Mouse (Mus musculus): ENCODE data around the gene Atp6v0a1. TPM values are rescaled to one million over a fixed set of nuclear protein-coding genes. Genes with fewer than 3 reads are reported as not detected.

Gene Atp6v0a1
- polyA plus RNA-seq, 1 experiment from 2014 or later = 172 TPM

DNA sequence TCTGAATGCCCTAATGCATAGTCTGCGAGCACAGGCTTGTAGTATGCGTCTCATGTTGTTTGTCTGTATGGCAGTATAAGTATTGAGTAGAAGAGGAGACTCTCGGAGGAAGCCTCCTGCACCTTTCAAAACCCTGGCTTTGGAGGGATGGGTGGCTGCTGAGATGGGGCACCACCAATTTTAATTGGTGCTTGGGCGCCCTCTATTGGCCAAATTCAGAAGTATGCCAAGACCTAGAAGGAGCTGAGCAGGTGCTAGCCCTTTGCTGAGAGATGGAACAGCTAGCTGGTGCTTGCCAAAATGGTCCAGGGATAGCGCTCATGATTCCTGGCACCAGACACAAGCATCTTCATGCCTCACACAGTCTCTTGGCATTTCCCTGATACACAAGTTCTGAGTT lies 48.6 kb downstream of the Atp6v0a1 start:
- no peak overlapping the region for H3K27ac ChIP-seq (ENCODE audit: low read length)
- ATAC-seq = no peak
- no peak overlapping the region for H3K4me3 ChIP-seq (ENCODE audit: low read depth, low read length)
- no peak overlapping the region for H3K4me2 ChIP-seq (ENCODE audit: low read length)
- H3K27me3 ChIP-seq (ENCODE audit: control insufficient read depth, insufficient read depth, low read depth, low read length) = no peaks in the 10 kb centered on the region
- no peaks in the 10 kb centered on the region for H3K9me3 ChIP-seq (replicated peaks; ENCODE audit: control insufficient read depth, low read length, poor library complexity, severe bottlenecking)
- peaks cover 59% of the 10 kb centered on the region for H3K36me3 ChIP-seq (ENCODE audit: control insufficient read depth, insufficient read depth, low read length)
- no peak overlapping the region for H3K9ac ChIP-seq (ENCODE audit: low read depth, low read length)
- no peaks in the 10 kb centered on the region for H3K4me1 ChIP-seq (ENCODE audit: control insufficient read depth, insufficient read depth, low read length)
- WGBS = 37% methylated on average over 5 of the region's 5 CpGs

GRCm38 (mm10) chr11:101058726-101059125 lies 49.5 kb downstream of the Atp6v0a1 start:
- H3K36me3 ChIP-seq (ENCODE audit: control insufficient read depth, insufficient read depth, low read length) = peaks cover 57% of the 10 kb centered on the region

GRCm38 (mm10) chr11:101059473-101059872 lies 50.2 kb downstream of the Atp6v0a1 start:
- H3K27ac ChIP-seq (ENCODE audit: low read length) = peak overlapping the region; percentile 50; the same call in 1 of the 2 replicates
- no peak for ATAC-seq
- 71% methylated on average over 10 of the region's 10 CpGs for WGBS
- H3K36me3 ChIP-seq (ENCODE audit: control insufficient read depth, insufficient read depth, low read length) = peaks cover 53% of the 10 kb centered on the region
- H3K9ac ChIP-seq (ENCODE audit: low read depth, low read length) = no peak overlapping the region
- H3K4me3 ChIP-seq (ENCODE audit: low read depth, low read length) = no peak overlapping the region
- no peaks in the 10 kb centered on the region for H3K27me3 ChIP-seq (ENCODE audit: control insufficient read depth, insufficient read depth, low read depth, low read length)
- no peak overlapping the region for H3K4me2 ChIP-seq (ENCODE audit: low read length)
- no peaks in the 10 kb centered on the region for H3K4me1 ChIP-seq (ENCODE audit: control insufficient read depth, insufficient read depth, low read length)
- H3K9me3 ChIP-seq (replicated peaks; ENCODE audit: control insufficient read depth, low read length, poor library complexity, severe bottlenecking) = no peaks in the 10 kb centered on the region

More at GRCm38 (mm10) chr11:101058726-101059125, 49.5 kb downstream of the Atp6v0a1 start:
- H3K9ac ChIP-seq (ENCODE audit: low read depth, low read length) = no peak overlapping the region
- H3K4me1 ChIP-seq (ENCODE audit: control insufficient read depth, insufficient read depth, low read length) = no peaks in the 10 kb centered on the region
- H3K4me2 ChIP-seq (ENCODE audit: low read length) = no peak overlapping the region
- no peaks in the 10 kb centered on the region for H3K27me3 ChIP-seq (ENCODE audit: control insufficient read depth, insufficient read depth, low read depth, low read length)
- 79% methylated on average over 5 of the region's 5 CpGs for WGBS
- no peak for ATAC-seq
- H3K27ac ChIP-seq (ENCODE audit: low read length) = peak overlapping the region; percentile 44
- no peaks in the 10 kb centered on the region for H3K9me3 ChIP-seq (replicated peaks; ENCODE audit: control insufficient read depth, low read length, poor library complexity, severe bottlenecking)
- H3K4me3 ChIP-seq (ENCODE audit: low read depth, low read length) = no peak overlapping the region

DNA sequence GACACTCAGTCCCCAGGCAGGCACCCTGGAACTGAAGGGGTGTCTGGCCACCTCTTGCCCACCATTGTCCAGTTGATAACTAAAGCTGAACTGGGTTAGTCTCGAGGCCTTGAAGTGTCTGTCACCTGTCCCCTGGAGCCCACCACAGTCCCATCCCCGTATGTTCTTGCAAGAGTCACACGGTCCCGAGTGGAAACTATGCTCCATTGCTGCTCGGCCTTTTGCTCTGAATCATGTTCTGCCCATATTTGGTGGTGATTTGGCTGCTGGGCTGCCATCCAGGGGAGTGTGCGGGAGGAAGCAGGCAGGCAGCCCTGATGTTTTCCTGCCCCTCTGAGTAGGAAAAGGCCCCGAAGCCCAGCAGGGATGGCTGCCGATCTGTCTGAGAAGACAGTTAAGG lies 50.9 kb downstream of the Atp6v0a1 start:
- Histone ChIP-seq H3K27me3 (ENCODE audit: control insufficient read depth, insufficient read depth, low read depth, low read length) (no peaks in the 10 kb centered on the region), H3K9ac (ENCODE audit: low read depth, low read length) (no peak overlapping the region), H3K4me1 (ENCODE audit: control insufficient read depth, insufficient read depth, low read length) (no peaks in the 10 kb centered on the region), H3K9me3 (replicated peaks; ENCODE audit: control insufficient read depth, low read length, poor library complexity, severe bottlenecking) (no peaks in the 10 kb centered on the region), H3K27ac (ENCODE audit: low read length) (peak overlapping the region; percentile 50; the same call in 1 of the 2 replicates), H3K36me3 (ENCODE audit: control insufficient read depth, insufficient read depth, low read length) (peaks cover 51% of the 10 kb centered on the region), H3K4me3 (ENCODE audit: low read depth, low read length) (no peak overlapping the region), H3K4me2 (ENCODE audit: low read length) (no peak overlapping the region)
- no peak for ATAC-seq
- WGBS = 80% methylated on average over 8 of the region's 8 CpGs

- no peak overlapping the region for H3K27ac ChIP-seq (ENCODE audit: low read length)
Observed at GRCm38 (mm10) chr11:101061049-101061448, 51.8 kb downstream of the Atp6v0a1 start.

DNA sequence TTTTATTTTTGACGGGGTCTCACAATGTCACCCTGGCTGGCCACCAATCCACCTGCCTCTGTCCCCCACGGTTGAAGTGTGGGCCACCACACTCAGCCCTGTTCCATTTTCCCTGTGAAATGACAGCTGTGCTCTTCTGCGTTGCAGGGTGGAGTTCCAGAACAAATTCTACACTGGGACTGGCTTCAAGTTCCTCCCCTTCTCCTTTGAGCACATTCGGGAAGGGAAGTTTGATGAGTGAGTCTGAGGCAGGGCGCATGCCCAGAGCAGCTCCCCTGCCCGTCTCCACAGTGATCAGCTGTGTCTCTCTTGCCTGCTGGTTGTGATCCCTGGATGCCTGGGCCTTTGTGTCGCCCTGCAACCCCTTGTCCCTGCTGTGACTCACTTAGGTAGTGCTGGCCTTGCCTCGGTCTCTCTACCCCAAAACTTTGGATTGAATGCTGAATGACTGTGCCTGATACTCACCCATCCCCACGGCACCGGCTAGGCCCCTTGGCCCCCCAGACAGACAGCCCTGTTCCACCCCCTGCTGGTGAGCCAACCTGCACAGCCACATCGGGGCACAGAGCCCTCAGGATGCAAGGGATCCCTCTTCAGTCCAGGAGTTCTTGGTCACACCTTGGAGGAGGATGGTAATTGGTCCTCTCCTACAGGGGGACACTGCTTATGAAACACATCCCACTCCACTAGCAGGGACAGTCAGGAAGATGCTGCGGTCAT lies 53.1 kb downstream of the Atp6v0a1 start:
- 76% methylated on average over 12 of the region's 12 CpGs for WGBS
- Histone ChIP-seq H3K4me3 (ENCODE audit: low read depth, low read length) (no peak overlapping the region), H3K9me3 (replicated peaks; ENCODE audit: control insufficient read depth, low read length, poor library complexity, severe bottlenecking) (no peaks in the 10 kb centered on the region), H3K4me2 (ENCODE audit: low read length) (no peak overlapping the region), H3K4me1 (ENCODE audit: control insufficient read depth, insufficient read depth, low read length) (0 out of 2 replicates have a peak, but pooled peaks cover 2% of the 10 kb centered on the region), H3K36me3 (ENCODE audit: control insufficient read depth, insufficient read depth, low read length) (peaks cover 33% of the 10 kb centered on the region), H3K9ac (ENCODE audit: low read depth, low read length) (no peak overlapping the region), H3K27me3 (ENCODE audit: control insufficient read depth, insufficient read depth, low read depth, low read length) (no peaks in the 10 kb centered on the region), H3K27ac (ENCODE audit: low read length) (no peak overlapping the region)
- no peak for ATAC-seq

More at GRCm38 (mm10) chr11:101061049-101061448, 51.8 kb downstream of the Atp6v0a1 start:
- no peak overlapping the region for H3K9ac ChIP-seq (ENCODE audit: low read depth, low read length)
- H3K27me3 ChIP-seq (ENCODE audit: control insufficient read depth, insufficient read depth, low read depth, low read length) = no peaks in the 10 kb centered on the region
- peaks cover 42% of the 10 kb centered on the region for H3K36me3 ChIP-seq (ENCODE audit: control insufficient read depth, insufficient read depth, low read length)
- no peaks in the 10 kb centered on the region for H3K4me1 ChIP-seq (ENCODE audit: control insufficient read depth, insufficient read depth, low read length)
- WGBS = 90% methylated on average over 5 of the region's 5 CpGs
- no peak for ATAC-seq
- H3K9me3 ChIP-seq (replicated peaks; ENCODE audit: control insufficient read depth, low read length, poor library complexity, severe bottlenecking) = no peaks in the 10 kb centered on the region
- H3K4me3 ChIP-seq (ENCODE audit: low read depth, low read length) = no peak overlapping the region
- no peak overlapping the region for H3K4me2 ChIP-seq (ENCODE audit: low read length)

GRCm38 (mm10) chr11:101062971-101063675 lies 53.9 kb downstream of the Atp6v0a1 start:
- Histone ChIP-seq H3K36me3 (ENCODE audit: control insufficient read depth, insufficient read depth, low read length) (peaks cover 33% of the 10 kb centered on the region), H3K27me3 (ENCODE audit: control insufficient read depth, insufficient read depth, low read depth, low read length) (no peaks in the 10 kb centered on the region), H3K4me2 (ENCODE audit: low read length) (no peak overlapping the region), H3K27ac (ENCODE audit: low read length) (peak overlapping the region; percentile 70; the same call in 1 of the 2 replicates), H3K9me3 (replicated peaks; ENCODE audit: control insufficient read depth, low read length, poor library complexity, severe bottlenecking) (no peaks in the 10 kb centered on the region), H3K9ac (ENCODE audit: low read depth, low read length) (no peak overlapping the region), H3K4me3 (ENCODE audit: low read depth, low read length) (no peak overlapping the region), H3K4me1 (ENCODE audit: control insufficient read depth, insufficient read depth, low read length) (0 out of 2 replicates have a peak, but pooled peaks cover 2% of the 10 kb centered on the region)
- WGBS = 91% methylated on average over 14 of the region's 14 CpGs
- no peak for ATAC-seq

- Histone ChIP-seq H3K4me1 (ENCODE audit: control insufficient read depth, insufficient read depth, low read length) (0 out of 2 replicates have a peak, but pooled peaks cover 2% of the 10 kb centered on the region), H3K27me3 (ENCODE audit: control insufficient read depth, insufficient read depth, low read depth, low read length) (no peaks in the 10 kb centered on the region), H3K36me3 (ENCODE audit: control insufficient read depth, insufficient read depth, low read length) (peaks cover 28% of the 10 kb centered on the region), H3K9me3 (replicated peaks; ENCODE audit: control insufficient read depth, low read length, poor library complexity, severe bottlenecking) (no peaks in the 10 kb centered on the region), H3K4me3 (ENCODE audit: low read depth, low read length) (no peak overlapping the region), H3K27ac (ENCODE audit: low read length) (peak overlapping the region; percentile 70), H3K9ac (ENCODE audit: low read depth, low read length) (no peak overlapping the region), H3K4me2 (ENCODE audit: low read length) (no peak overlapping the region)
- 67% methylated on average over 12 of the region's 12 CpGs for WGBS
- no peak for ATAC-seq
Observed at GRCm38 (mm10) chr11:101063676-101064327, 54.5 kb downstream of the Atp6v0a1 start.

Data from midbrain, embryonic 16.5 days (tissue).